Mouse (Mus musculus) adrenal gland, adult 8-10 months (tissue): Measurements from ENCODE around the gene Htra1. TPM values are rescaled to one million over a fixed set of nuclear protein-coding genes. Genes with fewer than 3 reads are reported as not detected.

Experiments
- DNase-seq: peaks from one replicate; pipeline ENCODE4 v3.0.0; 2022
- total RNA-seq, 4 experiments: library from RNA; stranded (reverse); gene quantifications; 2 replicates each; pipeline ENCODE4 v1.2.4; 2022

Gene Htra1
- 10 to 100 TPM; 33.0 to 88.6 (median 61.0) TPM for total RNA-seq

GRCm38 (mm10) chr7:130935793-130936471 lies at the start of gene Htra1:
Htra1 (plus strand) TSS chr7:130936111.
- DNase-seq: peak; percentile 76

- DNase-seq: no peak
Observed at GRCm38 (mm10) chr7:130886246-130886645, 49.7 kb upstream of the Htra1 start.

- no peak for DNase-seq
Observed at GRCm38 (mm10) chr7:130887946-130888345, 48.0 kb upstream of the Htra1 start.

- DNase-seq: no peak
Observed at GRCm38 (mm10) chr7:130890871-130891270, 45.0 kb upstream of the Htra1 start.

- DNase-seq: no peak
Observed at GRCm38 (mm10) chr7:130892973-130893372, 42.9 kb upstream of the Htra1 start.

- DNase-seq: no peak
Observed at GRCm38 (mm10) chr7:130894931-130895617, 40.8 kb upstream of the Htra1 start.

- DNase-seq: no peak
Observed at GRCm38 (mm10) chr7:130895618-130895945, 40.3 kb upstream of the Htra1 start.

- no peak for DNase-seq
Observed at GRCm38 (mm10) chr7:130896064-130896463, 39.8 kb upstream of the Htra1 start.

- DNase-seq: no peak
Observed at GRCm38 (mm10) chr7:130897201-130897600, 38.7 kb upstream of the Htra1 start.

- no peak for DNase-seq
Observed at GRCm38 (mm10) chr7:130898373-130898772, 37.5 kb upstream of the Htra1 start.

GRCm38 (mm10) chr7:130900233-130900848 lies 35.6 kb upstream of the Htra1 start:
- DNase-seq: no peak

- no peak for DNase-seq
Observed at GRCm38 (mm10) chr7:130902929-130903328, 33.0 kb upstream of the Htra1 start.

GRCm38 (mm10) chr7:130903505-130904074 lies 32.3 kb upstream of the Htra1 start:
- DNase-seq: no peak

- no peak for DNase-seq
Observed at GRCm38 (mm10) chr7:130904571-130905365, 31.1 kb upstream of the Htra1 start.

GRCm38 (mm10) chr7:130910841-130911240 lies 25.1 kb upstream of the Htra1 start:
- peak; percentile 72 for DNase-seq

GRCm38 (mm10) chr7:130914693-130915363 lies 21.1 kb upstream of the Htra1 start:
- no peak for DNase-seq

GRCm38 (mm10) chr7:130918260-130918659 lies 17.7 kb upstream of the Htra1 start:
- no peak for DNase-seq

- peak; percentile 59 for DNase-seq
Observed at GRCm38 (mm10) chr7:130922981-130923731, 12.8 kb upstream of the Htra1 start.

- no peak for DNase-seq
Observed at GRCm38 (mm10) chr7:130930401-130930800, 5.5 kb upstream of the Htra1 start.

- no peak for DNase-seq
Observed at GRCm38 (mm10) chr7:130932921-130933320, 3.0 kb upstream of the Htra1 start.

- no peak for DNase-seq
Observed at GRCm38 (mm10) chr7:130934654-130935053, 1.3 kb upstream of the Htra1 start.
